Mouse (Mus musculus) MEL (cell line): ENCODE measurements around the gene Agpat1.

Source experiments
- CTCF ChIP-seq, 3 experiments: IDR thresholded peaks in 2 of 3; conservative IDR thresholded peaks in 1 of 3; 2 replicates each; pipeline ENCODE4 v1.5.1; 2011 to 2012; ENCODE audit warnings: low read length in 3 of 3, low read depth in 2 of 3, mild to moderate bottlenecking in 2 of 3, improper control_type of control experiment in 1 of 3, inconsistent platforms in 1 of 3, mixed read lengths in 1 of 3, moderate library complexity in 1 of 3; ENCODE audit not compliant: control insufficient read depth in 1 of 3, insufficient read depth in 1 of 3, poor library complexity in 1 of 3, severe bottlenecking in 1 of 3
- E2F4 ChIP-seq: IDR thresholded peaks from 2 replicates; pipeline ENCODE4 v1.6.1; 2011; ENCODE audit warnings: low read depth, low read length, improper control_type of control experiment, borderline replicate concordance
- MYC ChIP-seq: IDR thresholded peaks from 2 replicates; pipeline ENCODE4 v1.6.1; 2011; ENCODE audit warnings: low read depth, mild to moderate bottlenecking, low read length, improper control_type of control experiment, moderate library complexity
- NELFE ChIP-seq: IDR thresholded peaks from 2 replicates; pipeline ENCODE4 v1.6.1; 2011; ENCODE audit warnings: low read depth, low read length, improper control_type of control experiment
- POLR2A ChIP-seq, 2 experiments: IDR thresholded peaks; 2 replicates each; pipeline ENCODE4 v1.6.1; 2011 to 2012; ENCODE audit warnings: low read length in 2 of 2, mild to moderate bottlenecking in 2 of 2, control low read depth in 1 of 2, improper control_type of control experiment in 1 of 2, low read depth in 1 of 2, moderate library complexity in 1 of 2; ENCODE audit not compliant: control insufficient read depth in 1 of 2, insufficient read depth in 1 of 2, poor library complexity in 1 of 2
- SIN3A ChIP-seq: IDR thresholded peaks from 2 replicates; pipeline ENCODE4 v1.6.1; 2012; ENCODE audit warnings: low read length, improper control_type of control experiment, inconsistent platforms
- TBP ChIP-seq: IDR thresholded peaks from 2 replicates; pipeline ENCODE4 v1.8.0; 2011; ENCODE audit warnings: low read depth, low read length, improper control_type of control experiment
- ZNF384 ChIP-seq: IDR thresholded peaks from 2 replicates; pipeline ENCODE4 v1.6.1; 2012; ENCODE audit warnings: low read depth, mild to moderate bottlenecking, inconsistent platforms, low read length, improper control_type of control experiment

DNA sequence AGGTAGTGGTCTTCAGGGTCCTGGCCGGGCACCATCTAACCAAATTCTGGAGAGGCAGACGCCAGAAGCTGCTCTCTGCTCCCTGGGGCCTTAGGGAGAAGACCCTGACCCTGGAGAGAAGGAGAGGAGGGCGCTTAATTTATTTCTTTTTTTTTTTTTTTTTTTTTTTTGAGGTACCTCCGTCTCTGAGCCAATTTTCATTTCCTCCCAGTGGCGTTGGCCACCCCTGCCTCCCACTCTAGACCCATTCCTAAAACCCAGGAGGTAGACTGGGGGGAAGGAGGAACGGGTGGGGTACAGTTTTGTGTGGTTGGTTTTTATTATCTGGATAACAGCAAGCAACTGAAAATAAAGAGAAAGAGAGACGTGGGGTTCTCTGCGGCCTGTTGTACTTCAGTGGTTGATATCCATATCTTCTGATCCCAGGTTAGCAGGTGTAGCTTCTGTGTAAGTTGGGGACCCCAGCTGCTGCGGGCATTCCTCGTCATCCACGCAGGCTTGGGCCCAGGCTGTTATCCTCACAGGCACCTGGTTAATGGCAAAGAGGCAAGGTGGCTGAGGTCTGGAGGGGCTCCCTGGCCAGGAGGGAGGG, 9.1 kb downstream of the Agpat1 start:
- TF ChIP-seq NELFE (no peak), CTCF (IDR thresholded peaks at IDR 0.05 in 2 of 3, conservative IDR thresholded peaks at IDR 0.05 in 1 of 3; ENCODE audit: control insufficient read depth in 1 of 3, insufficient read depth in 1 of 3, low read depth in 2 of 3, low read length in 3 of 3, poor library complexity in 1 of 3, severe bottlenecking in 1 of 3) (no peak), SIN3A (peak; percentile 80), ZNF384 (peak; percentile 94), POLR2A (IDR thresholded peaks at IDR 0.05; ENCODE audit: control insufficient read depth in 1 of 2, insufficient read depth in 1 of 2, low read depth in 1 of 2, low read length in 2 of 2, poor library complexity in 1 of 2) (no peak), MYC (0 out of 2 replicates have a peak, but pooled peaks have one; percentile 15), TBP (no peak), E2F4 (no peak)
